9 mouse cellular contexts compared by ENCODE assay signal in the genomic region with DNA sequence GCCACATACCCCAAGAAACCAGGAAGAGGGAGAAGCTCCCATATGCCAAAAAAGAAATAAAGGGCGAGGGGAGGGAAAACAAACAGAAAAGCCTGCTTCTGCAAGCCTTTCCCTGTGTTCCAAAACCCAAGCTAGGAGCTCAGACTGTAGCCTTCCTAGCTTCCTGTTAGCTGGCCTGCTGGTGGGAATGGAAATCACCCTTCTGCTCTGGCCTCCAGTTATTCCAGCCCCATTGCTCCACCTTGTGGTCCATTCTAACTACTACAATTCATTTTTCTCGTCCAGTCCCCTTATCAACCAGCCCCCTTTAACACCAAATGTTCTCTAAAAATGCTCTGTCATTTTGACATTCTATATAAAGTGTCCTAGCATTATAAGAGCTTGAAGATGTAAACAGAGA. TPM values are rescaled to one million over a fixed set of nuclear protein-coding genes. Genes with fewer than 3 reads are reported as not detected.
DNase-seq lines count a peak whose midpoint lies in the region; ATAC-seq and TF ChIP-seq lines count a peak whose summit lies in the region.
"Had no signal": no experiment of that assay in that cellular context is flagged by ENCODE, and none has a peak within 500 bp of the region (broad histone marks: within the 10 kb centered on the region; RNA-seq: fewer than 3 reads in every experiment).

No protein-coding gene starts in this region.

- H3K27ac ChIP-seq in forebrain, embryonic 12.5 days: no peak overlapping the region
- peak overlapping the region; percentile 45; the same call in 1 of the 2 replicates for H3K27ac ChIP-seq in hindbrain, embryonic 10.5 days
- H3K27ac ChIP-seq in small intestine, adult 2 months (ENCODE audit: insufficient read depth, low read depth, low read length): no peak overlapping the region
- H3K27ac ChIP-seq: liver, embryonic 13.5 days had no signal

- no peaks in the 10 kb centered on the region for H3K36me3 ChIP-seq in forebrain, embryonic 12.5 days (replicated peaks)
- no peaks in the 10 kb centered on the region for H3K36me3 ChIP-seq in hindbrain, embryonic 10.5 days
- H3K36me3 ChIP-seq in small intestine, adult 2 months (ENCODE audit: control insufficient read depth, insufficient read depth, low read length): no peaks in the 10 kb centered on the region
- H3K36me3 ChIP-seq: liver, embryonic 13.5 days had no signal

- H3K9ac ChIP-seq in forebrain, embryonic 12.5 days: no peak overlapping the region
- H3K9ac ChIP-seq: liver, embryonic 13.5 days had no signal

- TF ChIP-seq CTCF in small intestine, adult 2 months (IDR thresholded peaks at IDR 0.05; ENCODE audit: extremely low read depth, insufficient read length, insufficient replicate concordance, low read depth, low read length): peak; percentile 63; the same call in 1 of the 2 replicates

- 3% methylated on average over 2 of the region's 2 CpGs for WGBS in forebrain, embryonic 12.5 days
- 2% methylated on average over 2 of the region's 2 CpGs for WGBS in hindbrain, embryonic 10.5 days
- 10% methylated on average over 2 of the region's 2 CpGs for WGBS in small intestine, adult 2 months

- no peaks in the 10 kb centered on the region for H3K27me3 ChIP-seq in forebrain, embryonic 12.5 days
- no peaks in the 10 kb centered on the region for H3K27me3 ChIP-seq in hindbrain, embryonic 10.5 days (ENCODE audit: insufficient read depth, poor library complexity, severe bottlenecking)
- H3K27me3 ChIP-seq in small intestine, adult 2 months (ENCODE audit: control insufficient read depth, insufficient read depth, low read length): no peaks in the 10 kb centered on the region
- H3K27me3 ChIP-seq: liver, embryonic 13.5 days had no signal

- TF ChIP-seq POLR2A in small intestine, adult 2 months (IDR thresholded peaks at IDR 0.05; ENCODE audit: low read depth, low read length): no peak

- peak; percentile 12 for DNase-seq in CD4-positive, CD25-positive, alpha-beta regulatory T cell, adult 2 months (ENCODE audit: low read depth, low spot score)
- DNase-seq in c-Kit-positive CD71-negative TER-119-negative erythroid progenitor cells, embryonic 14.5 days (ENCODE audit: low read depth): peak; percentile 52
- peak; percentile 59 for DNase-seq in hindbrain, embryonic 10.5 days (ENCODE audit: low spot score)
- DNase-seq in layer of hippocampus, adult 18-20 months (ENCODE audit: low spot score in 2 of 2): peak; percentile 49 to 84
- DNase-seq in lung, postnatal 36 days: peak; percentile 77
- DNase-seq: liver, embryonic 13.5 days had no signal

- H3K4me1 ChIP-seq in forebrain, embryonic 12.5 days: peaks cover 15% of the 10 kb centered on the region
- H3K4me1 ChIP-seq in hindbrain, embryonic 10.5 days (replicated peaks): no peaks in the 10 kb centered on the region; the same call in 1 of the 2 replicates
- no peaks in the 10 kb centered on the region for H3K4me1 ChIP-seq in small intestine, adult 2 months (ENCODE audit: control insufficient read depth, insufficient read depth, insufficient read length, low read length)
- H3K4me1 ChIP-seq: liver, embryonic 13.5 days had no signal

- H3K4me2 ChIP-seq in forebrain, embryonic 12.5 days: no peak overlapping the region
- H3K4me2 ChIP-seq: liver, embryonic 13.5 days had no signal

- H3K9me3 ChIP-seq in forebrain, embryonic 12.5 days: no peaks in the 10 kb centered on the region
- H3K9me3 ChIP-seq in hindbrain, embryonic 10.5 days: no peaks in the 10 kb centered on the region
- H3K9me3 ChIP-seq: liver, embryonic 13.5 days had no signal

- no peak for ATAC-seq in CD4-positive, CD25-positive, alpha-beta regulatory T cell, adult 4 months
- peak; percentile 64; the same call in 1 of the 2 replicates for ATAC-seq in forebrain, embryonic 12.5 days (ENCODE audit: low FRiP score)

- H3K4me3 ChIP-seq in forebrain, embryonic 12.5 days (replicated peaks): no peak overlapping the region
- no peak overlapping the region for H3K4me3 ChIP-seq in hindbrain, embryonic 10.5 days
- H3K4me3 ChIP-seq in small intestine, adult 2 months (ENCODE audit: low read depth, low read length): no peak overlapping the region
- H3K4me3 ChIP-seq: liver, embryonic 13.5 days had no signal

RNA-seq across cellular contexts. Expression of gene Jam3, which starts 20.9 kb away (rescaled TPM):
- polyA plus RNA-seq in CD4-positive, CD25-positive, alpha-beta regulatory T cell, adult 4 months (2017; shearing (Covaris generic)): under 1 TPM; 0.32 to 0.39 TPM
- 146 and 155 TPM in 2 replicates for polyA plus RNA-seq in forebrain, embryonic 12.5 days (2016; fragmentation: Nextera tagmentation; extraction: Ambion mirVana)
- 133 TPM in 2 replicates for polyA plus RNA-seq in hindbrain, embryonic 10.5 days (2016; fragmentation: Nextera tagmentation; extraction: Ambion mirVana)
- total RNA-seq in layer of hippocampus, adult 18-20 months (2021): 10 to 100 TPM; 34.6 to 37.8 TPM
- polyA plus RNA-seq in small intestine, adult 2 months (2012; rRNA removed): 2.9 and 3.5 TPM in 2 replicates

Comparison
In these comparisons a context has a peak if more than half of its experiments do, and no peak if none do; other contexts are left out.
1. DNase-seq: peak in every context shown above with its lines; median percentile 77 in lung, postnatal 36 days; 66 in layer of hippocampus, adult 18-20 months; 59 in hindbrain, embryonic 10.5 days; 52 in c-Kit-positive CD71-negative TER-119-negative erythroid progenitor cells, embryonic 14.5 days; 12 in CD4-positive, CD25-positive, alpha-beta regulatory T cell, adult 2 months.
2. RNA of gene Jam3, which starts 20.9 kb away (polyA plus RNA-seq): 146 to 155 TPM in forebrain, embryonic 12.5 days and 133 TPM in hindbrain, embryonic 10.5 days; 2.9 to 3.5 TPM in small intestine, adult 2 months and 0.32 to 0.39 TPM in CD4-positive, CD25-positive, alpha-beta regulatory T cell, adult 4 months; every median in the first group is over 10 times any median in the second.